Mouse (Mus musculus) heart, postnatal 4 days (tissue): Measurements from ENCODE around the gene Unc5b. TPM values are rescaled to one million over a fixed set of nuclear protein-coding genes. Genes with fewer than 3 reads are reported as not detected.

Experiments used
- DNase-seq: peaks from one replicate; pipeline ENCODE4 v3.0.0; 2021
- total RNA-seq, 2 experiments: library from RNA; stranded (reverse); gene quantifications; 2 replicates each; pipeline ENCODE4 v1.2.3; 2021

The Unc5b gene
- total RNA-seq, 2 experiments from 2014 or later, result 42.1 to 43.3 TPM

DNA sequence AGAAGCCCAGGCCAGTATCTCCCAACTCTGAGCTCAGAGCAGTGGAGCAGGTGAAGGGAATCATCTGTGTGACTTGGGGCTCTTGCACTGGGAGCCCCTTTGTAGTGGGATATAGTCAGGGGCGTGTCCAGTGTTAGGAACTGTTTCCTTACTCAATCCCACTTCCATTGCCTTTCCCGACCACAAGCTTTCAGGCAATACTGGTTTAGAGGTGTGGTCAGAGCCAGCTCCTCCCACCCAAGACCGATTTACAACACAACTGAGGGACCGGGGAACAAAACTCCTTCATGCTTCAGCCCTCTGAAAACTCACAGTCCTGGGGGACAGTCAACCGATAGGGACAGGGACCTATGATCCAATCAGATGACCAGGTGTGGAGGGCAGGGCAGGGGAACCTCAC is 110.9 kb downstream of the Unc5b start:
- DNase-seq, result no peak

DNA sequence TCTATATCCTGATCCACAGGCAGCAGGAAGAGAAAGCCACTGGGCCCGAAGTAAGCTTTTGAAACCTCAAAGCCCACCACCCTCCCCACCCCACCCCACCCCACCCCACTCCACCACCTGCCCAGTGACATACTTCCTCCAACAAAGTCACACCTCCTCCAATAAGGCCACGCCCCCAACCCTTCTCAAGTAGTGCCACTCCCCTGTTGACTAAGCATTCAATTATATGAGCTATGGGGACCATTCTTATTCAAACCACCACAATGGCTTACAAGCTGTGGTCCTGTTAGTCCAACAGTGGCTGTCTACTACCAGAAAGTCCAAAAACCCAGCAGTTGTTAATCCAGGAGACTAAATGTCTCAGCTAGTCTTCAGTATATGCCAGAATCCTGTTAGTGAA is 112.9 kb downstream of the Unc5b start:
- DNase-seq, result no peak

DNA sequence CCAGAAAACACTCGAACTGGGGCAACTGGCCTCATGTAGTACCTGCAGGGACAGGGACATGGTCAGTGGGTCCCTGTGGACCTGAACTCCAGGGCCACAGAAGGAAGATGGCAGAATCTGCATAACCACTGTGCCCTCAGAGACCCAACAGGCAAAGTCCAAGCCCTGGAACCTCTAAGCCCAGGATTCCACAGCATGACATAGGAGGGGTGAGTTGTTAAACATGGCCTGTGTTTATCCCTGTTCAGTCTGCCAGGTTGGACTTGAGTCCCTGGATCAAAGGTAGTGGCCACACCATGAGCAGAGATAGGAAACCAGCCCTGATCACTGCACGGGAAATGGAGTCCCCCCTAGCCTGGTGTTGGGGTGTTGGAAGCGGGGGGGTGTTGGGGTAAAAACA is 114.9 kb downstream of the Unc5b start:
- no peak for DNase-seq

Other genes with a start within 250 kb of the Unc5b start
- 1 to 10 TPM; 4.0 to 4.4 TPM for gene Cdh23, start 135.1 kb downstream of the Unc5b start, total RNA-seq
- 1 to 10 TPM; 6.9 to 8.2 TPM for gene Slc29a3, start 78.8 kb downstream of the Unc5b start, total RNA-seq